Mouse (Mus musculus) olfactory bulb, adult 2 months (tissue): ENCODE measurements around the gene Lmcd1. TPM values are rescaled to one million over a fixed set of nuclear protein-coding genes. Genes with fewer than 3 reads are reported as not detected.

Experiments
- H3K27ac ChIP-seq: fragments of 200-500 bp; 2 replicates; pipeline ENCODE4 v1.5.1; 2012; ENCODE audit warnings: low read depth, low read length; ENCODE audit not compliant: insufficient read depth
- H3K4me1 ChIP-seq: fragments of 200-500 bp; 2 replicates; pipeline ENCODE4 v1.6.1; 2012; ENCODE audit warnings: low read length; ENCODE audit not compliant: control insufficient read depth, insufficient read depth
- H3K4me3 ChIP-seq: fragments of 200-500 bp; 2 replicates; pipeline ENCODE4 v1.5.1; 2012; ENCODE audit warnings: mild to moderate bottlenecking, low read depth, low read length, moderate library complexity; ENCODE audit not compliant: insufficient read depth
- CTCF ChIP-seq: fragments of 200-500 bp; IDR thresholded peaks from 2 replicates; pipeline ENCODE4 v1.5.1; 2012; ENCODE audit warnings: low read depth, mild to moderate bottlenecking, low read length, moderate library complexity; ENCODE audit not compliant: insufficient read depth
- POLR2A ChIP-seq: fragments of 200-500 bp; IDR thresholded peaks from 2 replicates; pipeline ENCODE4 v1.6.1; 2012; ENCODE audit warnings: mild to moderate bottlenecking, low read depth, low read length, moderate library complexity; ENCODE audit not compliant: insufficient read depth
- whole genome bisulfite sequencing: fragments of 180-500 bp; shearing (Covaris S2); methylation state at CpG from one replicate; pipeline ENCODE4 v1.1.7; 2018; 5-methylcytosine and 5-hydroxymethylcytosine counted together
- polyA plus RNA-seq: library from polyadenylated mRNA; stranded (reverse); fragments of >200 nt; gene quantifications from 2 replicates; pipeline ENCODE4 v1.2.4, GENCODE M21; 2012; ENCODE audit warnings: low replicate concordance; ENCODE audit not compliant: missing spikeins, insufficient read depth, insufficient read length

Lmcd1 gene
- polyA plus RNA-seq, 1 experiment, result not detected

DNA sequence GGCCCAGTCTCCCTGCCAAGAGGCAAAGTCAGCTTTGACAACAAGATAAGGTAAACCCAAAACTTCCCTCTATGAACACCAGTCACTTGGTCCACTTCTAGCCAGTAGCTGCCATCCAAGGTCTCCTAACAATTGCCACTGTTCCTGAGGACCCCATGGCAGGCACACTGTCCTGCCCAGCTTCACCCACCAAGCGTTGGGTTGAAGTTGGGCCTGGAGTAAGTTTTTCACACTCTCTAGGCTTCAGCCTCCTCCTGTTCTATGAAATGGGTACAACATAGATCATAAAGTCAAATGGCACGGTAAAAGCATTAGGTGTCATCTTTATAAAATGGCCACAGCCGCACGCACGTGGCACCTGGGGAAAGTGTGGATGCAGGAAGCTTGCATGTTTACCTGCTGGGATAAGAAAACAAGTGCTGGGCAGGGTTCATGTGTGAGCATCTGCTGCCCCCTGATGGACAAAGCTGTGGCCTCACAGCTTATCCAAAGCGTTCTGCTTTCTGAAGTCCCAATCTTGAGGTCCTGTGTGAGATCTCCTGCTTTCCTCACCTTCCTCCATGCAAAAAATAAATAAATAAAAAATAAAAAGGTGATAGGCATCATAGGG, 88.9 kb downstream of the Lmcd1 start:
- peak; percentile 79 for TF ChIP-seq CTCF
- TF ChIP-seq POLR2A, result no peak
- Histone ChIP-seq H3K4me1 (no peaks in the 10 kb centered on the region), H3K27ac (no peak overlapping the region), H3K4me3 (no peak overlapping the region)
- 32% methylated on average over 6 of the region's 6 CpGs for WGBS

DNA sequence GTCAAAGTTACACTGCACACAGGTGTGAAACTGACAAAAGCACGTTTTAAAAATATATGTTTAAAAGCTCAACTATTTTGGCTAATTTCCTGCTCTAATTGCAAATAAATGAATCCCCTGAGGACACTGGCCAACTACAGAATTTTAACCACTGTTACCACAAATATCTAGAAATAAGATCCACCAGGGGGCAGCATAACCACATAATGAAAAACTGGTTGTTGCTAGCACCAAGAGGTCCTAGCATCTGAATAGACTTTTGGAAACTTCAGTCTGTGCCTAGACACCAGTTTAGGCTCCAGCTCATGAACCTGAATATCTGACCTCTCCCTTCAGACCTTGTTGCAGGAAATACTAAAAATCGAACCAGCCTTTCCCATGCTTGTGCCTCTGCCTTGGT, 91.0 kb downstream of the Lmcd1 start:
- WGBS, result 48% methylated on average over 2 of the region's 2 CpGs
- no peak overlapping the region for H3K4me3 ChIP-seq
- H3K27ac ChIP-seq, result no peak overlapping the region

DNA sequence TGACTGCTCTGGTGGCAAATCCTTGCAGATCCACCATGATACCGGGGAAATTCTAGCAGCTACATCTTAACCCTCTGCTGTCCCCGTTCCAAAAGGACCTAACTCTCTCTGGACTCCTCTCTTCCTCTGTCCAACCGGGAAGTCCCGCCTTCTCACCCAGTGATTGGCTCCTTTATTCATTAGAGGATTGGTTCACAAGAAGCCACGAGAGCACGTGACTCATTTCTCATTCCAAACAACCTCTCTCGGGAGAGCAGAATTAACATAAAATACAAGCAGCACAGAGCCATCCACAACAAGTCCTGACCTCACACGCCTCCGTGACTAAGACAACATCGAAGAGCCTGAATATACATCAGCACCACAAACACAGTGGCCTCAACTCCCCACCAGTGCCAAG, 91.7 kb downstream of the Lmcd1 start:
- 79% methylated on average over 10 of the region's 10 CpGs for WGBS
- Histone ChIP-seq H3K4me1 (no peaks in the 10 kb centered on the region), H3K27ac (no peak overlapping the region), H3K4me3 (no peak overlapping the region)
- TF ChIP-seq POLR2A (no peak), CTCF (no peak)

More for the DNA sequence above, 91.0 kb downstream of the Lmcd1 start:
- no peaks in the 10 kb centered on the region for H3K4me1 ChIP-seq
- no peak for TF ChIP-seq CTCF
- no peak for TF ChIP-seq POLR2A

DNA sequence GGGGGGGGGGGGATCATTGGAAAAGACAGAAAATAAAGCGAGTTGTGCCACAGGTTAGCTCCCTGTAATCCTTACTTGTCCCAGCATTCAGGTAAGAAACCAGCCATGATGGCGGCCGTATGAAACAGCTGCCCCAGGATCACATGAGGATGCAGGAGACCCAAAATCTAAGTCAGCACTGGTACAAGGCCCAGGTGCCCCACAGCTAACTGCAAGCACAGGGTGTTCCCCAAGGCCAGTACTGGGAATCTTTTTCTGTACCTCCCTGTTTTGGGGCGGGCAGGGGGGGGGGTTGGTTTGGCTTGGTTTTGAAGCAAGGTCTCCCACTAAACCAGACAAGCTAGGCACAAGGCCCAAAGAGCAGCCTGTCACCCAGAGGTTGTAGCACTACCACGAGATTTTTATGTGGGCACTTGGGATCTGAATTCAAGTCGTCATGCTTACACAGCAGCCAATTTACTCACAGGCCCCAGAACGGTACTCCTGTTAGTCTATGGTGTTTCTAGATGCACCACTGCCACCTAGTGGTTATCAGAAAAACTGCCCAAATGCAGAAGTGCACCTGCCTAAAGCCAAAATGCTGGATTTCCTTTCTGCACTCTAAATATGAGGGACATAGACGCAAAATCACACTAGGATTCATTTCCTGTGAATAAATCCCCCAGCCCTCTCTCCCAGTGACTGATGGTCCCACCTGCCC, 100.5 kb downstream of the Lmcd1 start:
- Histone ChIP-seq H3K27ac (no peak overlapping the region), H3K4me1 (no peaks in the 10 kb centered on the region), H3K4me3 (no peak overlapping the region)
- TF ChIP-seq CTCF, result no peak
- TF ChIP-seq POLR2A, result no peak
- WGBS, result 47% methylated on average over 8 of the region's 8 CpGs

- H3K4me1 ChIP-seq, result no peaks in the 10 kb centered on the region
- no peak overlapping the region for H3K4me3 ChIP-seq
- TF ChIP-seq POLR2A (no peak), CTCF (no peak)
- H3K27ac ChIP-seq, result no peak overlapping the region
- 75% methylated on average over 10 of the region's 13 CpGs for WGBS
Measured at GRCm38 (mm10) chr6:112375661-112376392, 102.3 kb downstream of the Lmcd1 start.

- Histone ChIP-seq H3K4me3 (no peak overlapping the region), H3K27ac (no peak overlapping the region), H3K4me1 (0 out of 2 replicates have a peak, but pooled peaks cover 4% of the 10 kb centered on the region)
- no peak for TF ChIP-seq CTCF
- no peak for TF ChIP-seq POLR2A
- 93% methylated on average over 9 of the region's 9 CpGs for WGBS
Measured at GRCm38 (mm10) chr6:112379054-112379453, 105.5 kb downstream of the Lmcd1 start.

Other genes with a start within 250 kb of the Lmcd1 start
- gene Ssu2, start 114.3 kb downstream of the Lmcd1 start, polyA plus RNA-seq, result not detected in 2 replicates
- not detected in 2 replicates for gene Cav3, start 185.7 kb downstream of the Lmcd1 start, polyA plus RNA-seq
- gene Oxtr, start 216.2 kb downstream of the Lmcd1 start, polyA plus RNA-seq, result not detected in 2 replicates